Mouse (Mus musculus): ENCODE data around the gene Clip2.

DNA sequence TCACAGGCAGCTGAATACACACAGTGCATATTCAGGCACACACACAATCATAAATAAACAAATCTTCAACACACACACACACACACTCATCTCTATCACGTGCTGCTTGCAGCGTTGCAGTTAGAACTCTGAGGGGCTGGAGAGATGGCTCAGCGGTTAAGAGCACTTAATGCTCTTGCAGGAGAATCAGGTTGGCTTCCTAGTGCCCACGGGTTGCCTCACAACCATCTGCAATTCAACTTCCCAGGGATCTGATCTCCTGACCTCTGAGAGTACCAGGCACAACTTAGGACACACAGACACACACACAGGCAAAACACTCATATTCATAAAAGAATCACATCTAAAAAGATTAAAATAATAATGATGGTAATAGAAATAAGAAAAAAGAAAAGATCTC, 56.4 kb downstream of the Clip2 start:
- TF ChIP-seq POLR2A (IDR thresholded peaks at IDR 0.05; ENCODE audit: insufficient read depth, low read length) (no peak), CTCF (IDR thresholded peaks at IDR 0.05; ENCODE audit: low read depth, low read length) (no peak), EP300 (IDR thresholded peaks at IDR 0.05; ENCODE audit: insufficient read depth, low read depth, low read length) (no peak)

Data from ES-Bruce4 (cell line).